Mouse (Mus musculus) layer of hippocampus, adult 2 months (tissue): ENCODE results near the gene Tmed9. TPM values are rescaled to one million over a fixed set of nuclear protein-coding genes. Genes with fewer than 3 reads are reported as not detected.
"Not testable (repeated sequence)": the region's sequence is repeated elsewhere in the genome, so short reads cannot be mapped to it uniquely, and the experiment has no call there.

Experiments
- DNase-seq, 2 experiments: peaks; one replicate each; pipeline ENCODE4 v3.0.0; 2022; ENCODE audit warnings: low spot score in 2 of 2
- H3K27ac ChIP-seq: fragments of 200-600 bp; 2 replicates; pipeline ENCODE4 v1.8.1; 2022
- H3K4me3 ChIP-seq: fragments of 200-600 bp; 2 replicates; pipeline ENCODE4 v1.8.1; 2022; ENCODE audit warnings: mild to moderate bottlenecking
- CTCF ChIP-seq: fragments of 200-600 bp; conservative IDR thresholded peaks from 2 replicates; pipeline ENCODE4 v1.8.1; 2022; ENCODE audit warnings: antibody characterized with exemption, mild to moderate bottlenecking, moderate library complexity
- total RNA-seq, 2 experiments: library from RNA; stranded (reverse); gene quantifications; 2 replicates each; pipeline ENCODE4 v1.2.3; 2021

Gene Tmed9
- total RNA-seq, 2 experiments from 2014 or later = 133 to 138 TPM

DNA sequence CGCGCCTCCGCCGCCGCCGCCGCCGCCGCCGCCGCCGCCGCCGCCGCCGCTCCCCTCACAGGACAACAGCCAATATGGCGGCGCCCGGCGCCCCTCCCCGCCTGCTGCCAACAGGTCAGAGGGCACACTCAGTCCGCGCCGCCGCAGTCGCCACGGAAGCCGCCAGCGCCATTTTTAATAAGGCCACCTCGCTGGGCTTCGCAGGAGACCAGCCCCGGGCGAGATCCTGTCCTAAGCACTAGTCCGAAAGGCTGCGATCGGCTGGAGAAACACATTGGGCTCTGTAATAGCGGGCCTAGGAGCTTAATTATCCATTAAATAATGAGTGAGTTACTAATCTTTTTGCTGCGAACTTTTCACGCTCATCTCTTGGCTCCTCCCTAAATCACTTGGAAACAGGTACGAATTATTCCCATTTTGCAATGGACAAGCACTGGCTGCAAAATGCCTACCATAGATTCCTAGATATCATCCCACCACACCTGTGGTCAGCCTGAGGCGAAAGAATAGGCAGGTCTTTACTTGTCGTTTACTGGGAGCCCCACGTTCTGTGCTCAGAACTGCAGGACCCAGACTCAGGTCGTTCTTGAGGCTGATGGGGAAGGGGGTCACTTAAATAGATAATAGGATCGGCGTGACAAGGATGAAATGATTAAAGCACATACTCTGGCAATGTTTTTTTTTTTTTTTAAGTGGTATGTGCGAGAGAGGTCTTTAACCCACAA lies 2.3 kb upstream of the Tmed9 start, which contains the start of gene Fam193b:
Gene Fam193b (minus strand): TSS at position 94 of the 725 bp plus-strand sequence.
- DNase-seq = peak; percentile 91 to 94
- H3K4me3 ChIP-seq = peak within 1 kb of the TSS; percentile 91
- peak within 1 kb of the TSS; percentile 93 for H3K27ac ChIP-seq
- TF ChIP-seq CTCF = no peak

DNA sequence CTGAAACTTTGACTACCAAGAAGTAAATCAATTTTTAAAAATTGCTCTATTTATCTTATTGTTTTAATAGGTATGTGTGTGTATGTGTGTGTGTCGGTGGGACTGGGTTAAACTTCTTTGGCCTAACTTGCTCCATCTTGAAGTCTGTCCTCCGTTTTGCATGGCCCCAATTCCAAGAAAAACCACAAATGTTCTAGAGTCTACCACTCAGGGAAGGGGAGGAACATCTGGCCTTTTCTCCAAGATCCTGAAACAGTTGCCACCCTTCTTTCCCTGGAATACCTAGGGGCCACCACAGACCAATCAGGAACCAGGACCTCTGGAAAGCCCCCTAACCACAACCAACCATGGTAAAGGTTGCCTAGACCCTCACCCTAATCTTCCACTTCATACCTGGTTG lies 1.6 kb upstream of the Tmed9 start:
- Histone ChIP-seq H3K4me3 (peak overlapping the region; percentile 91), H3K27ac (no peak overlapping the region)
- no peak for DNase-seq
- TF ChIP-seq CTCF = no peak

DNA sequence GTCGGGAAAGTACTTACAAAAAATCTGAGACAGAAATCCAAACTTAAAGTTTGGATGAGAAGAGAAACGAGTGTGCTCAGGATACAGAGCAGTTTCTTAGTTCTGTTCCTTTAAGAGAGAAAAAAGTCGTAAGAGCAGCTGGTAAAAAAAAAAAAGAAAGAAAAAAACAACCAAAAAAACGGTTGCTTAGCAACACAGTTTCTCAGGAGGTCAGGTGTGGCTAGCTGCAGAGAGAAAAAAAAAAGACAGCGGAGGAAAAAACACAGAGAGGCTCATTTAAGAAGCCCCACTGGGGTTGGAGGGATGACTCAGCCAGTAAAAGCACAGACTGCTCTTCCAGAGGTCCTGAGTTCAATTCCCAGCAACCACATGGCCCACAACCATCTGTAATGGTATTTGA lies 789 bp downstream of the Tmed9 start:
- DNase-seq = no peak
- H3K27ac ChIP-seq = no peak overlapping the region
- no peak overlapping the region for H3K4me3 ChIP-seq
- TF ChIP-seq CTCF = no peak

DNA sequence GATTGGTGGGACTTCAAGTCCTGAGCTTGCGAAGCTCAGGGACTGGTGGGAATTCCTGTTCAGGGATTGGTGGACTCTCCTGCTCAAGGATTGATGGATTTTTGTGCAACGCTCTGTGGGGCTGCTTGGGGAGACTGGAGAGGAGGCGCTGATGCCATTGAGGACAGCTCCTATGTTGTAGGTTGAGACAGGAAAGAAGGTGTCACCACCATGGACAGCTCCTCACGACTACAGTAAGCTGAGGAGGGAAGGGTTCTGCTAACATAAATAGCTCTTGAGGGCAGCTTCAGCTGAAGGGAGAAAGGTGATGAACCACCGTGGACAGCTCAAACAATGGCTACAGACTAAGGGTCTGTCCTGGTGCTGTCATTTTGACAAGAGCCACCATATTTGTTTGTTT lies 2.4 kb downstream of the Tmed9 start:
- H3K4me3 ChIP-seq = no peak overlapping the region
- TF ChIP-seq CTCF = no peak
- H3K27ac ChIP-seq = no peak overlapping the region
- DNase-seq = no peak

GRCm38 (mm10) chr13:55576872-55577271 lies 3.3 kb downstream of the Tmed9 start:
- not testable (repeated sequence) for H3K27ac ChIP-seq, DNase-seq, H3K4me3 ChIP-seq

- no peak for TF ChIP-seq CTCF
- Histone ChIP-seq H3K4me3 (no peak overlapping the region), H3K27ac (no peak overlapping the region)
- DNase-seq = no peak
These were observed 4.6 kb downstream of the Tmed9 start for GRCm38 (mm10) chr13:55578086-55578485.

- Histone ChIP-seq H3K4me3 (no peak overlapping the region), H3K27ac (no peak overlapping the region)
- TF ChIP-seq CTCF = no peak
- DNase-seq = no peak
These were observed 18.5 kb downstream of the Tmed9 start for GRCm38 (mm10) chr13:55591961-55592490.

DNA sequence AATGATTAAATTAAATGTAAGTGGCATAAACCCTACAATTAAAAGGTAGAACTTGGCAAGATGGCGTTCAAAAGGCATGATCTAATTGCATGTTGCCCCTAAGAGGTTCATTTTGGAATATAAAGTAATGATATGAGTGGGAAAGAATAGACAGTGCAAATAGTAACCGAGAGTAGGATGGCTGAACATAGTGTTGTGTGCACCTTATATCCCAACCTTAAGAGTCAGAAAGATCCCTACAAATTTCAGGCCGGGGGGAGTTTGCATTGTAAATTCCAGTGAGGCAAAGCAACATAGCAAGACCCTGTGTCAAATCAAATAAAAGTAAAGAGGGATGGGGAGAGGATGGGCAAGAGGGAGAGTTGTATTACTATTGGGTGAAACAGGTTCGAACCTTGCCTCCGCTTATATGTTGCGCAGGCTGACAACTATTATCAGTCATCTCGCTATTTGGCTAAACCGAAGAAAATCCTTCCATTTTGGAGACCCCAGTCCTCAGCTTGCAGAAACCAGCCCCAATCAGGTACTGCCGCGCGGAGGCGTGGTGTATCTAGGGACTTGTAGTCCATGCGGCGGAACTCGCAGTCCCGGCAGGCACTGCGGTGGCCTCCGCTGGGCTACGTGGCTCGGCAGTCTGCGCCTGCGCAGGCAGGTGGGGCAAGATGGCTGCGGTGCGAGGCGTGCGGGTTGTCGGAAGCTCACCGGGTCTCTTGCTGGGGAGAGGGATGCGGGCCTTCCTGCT lies 19.2 kb downstream of the Tmed9 start:
- peak overlapping the region; percentile 94 for H3K27ac ChIP-seq
- H3K4me3 ChIP-seq = peak overlapping the region; percentile 97
- TF ChIP-seq CTCF = peak; percentile 37
- peak; percentile 97 to 98 for DNase-seq

DNA sequence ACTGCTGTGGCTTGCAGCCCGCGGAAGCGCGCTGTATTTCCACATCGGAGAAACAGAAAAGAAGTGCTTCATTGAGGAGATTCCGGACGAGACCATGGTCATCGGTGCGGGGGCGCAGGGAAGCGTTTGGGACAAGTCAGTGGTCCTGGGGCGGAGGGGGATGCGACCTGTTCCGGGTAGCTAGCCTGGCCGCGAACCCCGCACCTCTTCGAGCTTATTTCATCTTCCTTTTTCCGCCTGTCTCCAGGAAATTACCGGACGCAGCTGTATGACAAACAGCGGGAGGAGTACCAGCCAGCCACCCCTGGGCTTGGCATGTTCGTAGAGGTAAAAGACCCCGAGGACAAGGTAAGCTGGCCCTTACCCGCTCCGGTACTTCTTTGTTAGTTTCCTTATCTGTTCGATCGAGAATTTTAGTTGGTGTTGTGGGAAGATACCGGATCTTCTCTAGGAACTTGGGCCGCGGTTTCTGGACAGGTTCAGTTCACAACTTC lies 19.8 kb downstream of the Tmed9 start:
- Histone ChIP-seq H3K4me3 (peak overlapping the region; percentile 97), H3K27ac (peak overlapping the region; percentile 94)
- DNase-seq = no peak
- TF ChIP-seq CTCF = no peak

DNA sequence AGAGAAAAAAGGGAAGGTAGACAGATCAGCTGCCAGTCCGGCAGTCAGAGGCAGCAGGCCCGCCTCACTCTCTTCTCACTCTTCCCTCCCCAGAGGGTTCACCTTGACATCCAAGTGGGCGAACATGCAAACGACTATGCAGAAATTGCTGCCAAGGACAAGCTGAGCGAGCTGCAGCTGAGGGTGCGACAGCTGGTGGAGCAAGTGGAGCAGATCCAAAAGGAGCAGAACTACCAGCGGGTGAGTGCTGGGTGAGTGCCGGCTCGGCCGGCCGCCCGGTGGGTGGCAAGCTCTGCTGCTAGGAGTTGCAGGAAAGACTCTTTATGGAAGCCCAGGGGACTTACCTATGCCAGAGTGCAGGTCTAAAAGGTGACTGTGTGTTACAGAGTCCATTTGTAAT lies 21.8 kb downstream of the Tmed9 start:
- peak; percentile 54 to 63 for DNase-seq
- Histone ChIP-seq H3K27ac (peak overlapping the region; percentile 9), H3K4me3 (peak overlapping the region; percentile 97; the same call in 1 of the 2 replicates)
- no peak for TF ChIP-seq CTCF

GRCm38 (mm10) chr13:55596802-55597201 lies 23.3 kb downstream of the Tmed9 start:
- no peak for TF ChIP-seq CTCF
- Histone ChIP-seq H3K27ac (no peak overlapping the region; the same call in 1 of the 2 replicates), H3K4me3 (no peak overlapping the region)
- no peak for DNase-seq

GRCm38 (mm10) chr13:55599566-55600540 lies 26.3 kb downstream of the Tmed9 start, which contains the start of gene B4galt7:
Gene B4galt7 (plus strand): TSS chr13:55599896.
- Histone ChIP-seq H3K4me3 (peak within 1 kb of the TSS; percentile 79), H3K27ac (peak within 1 kb of the TSS; percentile 91)
- TF ChIP-seq CTCF = no peak
- DNase-seq = peak; percentile 80 to 85
